Mouse (Mus musculus): ENCODE data around the gene B2m.

GRCm38 (mm10) chr2:122186106-122186505 is 38.6 kb downstream of the B2m start, which contains the start of the genes Patl2 and Terb2:
- no peak for TF ChIP-seq EP300 (IDR thresholded peaks at IDR 0.05; ENCODE audit: low read depth)
- TF ChIP-seq CTCF (IDR thresholded peaks at IDR 0.05; ENCODE audit: low read depth) = no peak

Measured in liver, postnatal 0 days (tissue).